Comparison of ENCODE assay signal across 8 mouse cellular contexts in the genomic region with DNA sequence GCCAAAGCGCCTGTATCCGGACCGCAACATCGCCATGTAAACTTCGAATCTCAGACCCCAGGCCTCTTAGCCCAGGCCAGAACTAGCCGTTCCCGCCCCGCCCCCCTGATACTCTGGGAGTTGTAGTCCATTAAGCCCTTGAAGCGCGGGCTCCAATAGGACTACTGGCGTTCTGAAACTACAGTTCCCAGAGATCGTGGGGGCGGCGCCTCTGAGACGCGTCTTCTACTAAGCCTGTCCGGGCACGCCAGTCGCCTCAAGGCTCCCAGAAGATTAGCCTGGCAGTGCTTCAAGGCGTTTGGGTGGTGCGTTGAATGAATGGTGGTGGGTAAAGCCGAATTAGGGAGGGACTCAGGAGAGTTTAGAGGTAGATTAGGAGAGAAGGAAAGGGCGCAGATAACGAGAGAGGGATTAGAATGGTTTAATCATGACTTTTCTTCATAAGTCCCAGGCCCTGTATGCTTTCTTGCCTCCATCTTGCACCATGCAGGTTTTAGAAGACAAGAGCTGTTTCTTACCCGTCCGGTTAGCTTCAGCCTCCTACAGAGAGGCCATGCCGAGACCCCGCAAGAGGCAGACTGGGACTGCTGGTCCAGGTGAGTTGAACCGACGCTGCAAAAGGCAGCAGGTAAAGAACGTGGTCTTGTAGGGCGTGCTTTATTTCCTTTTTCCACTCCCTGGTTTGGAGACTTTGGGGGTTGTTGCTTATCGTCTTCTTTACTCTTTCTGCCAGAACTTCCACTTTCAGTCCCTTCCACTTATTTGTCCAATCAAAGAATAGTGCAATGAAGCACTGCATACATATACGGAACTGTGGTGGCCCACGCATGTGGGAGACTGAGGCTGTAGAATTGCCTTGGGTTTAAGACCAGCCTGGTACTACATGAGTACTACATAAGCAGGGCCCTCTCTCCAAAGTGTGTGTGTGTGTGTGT. TPM values are rescaled to one million over a fixed set of nuclear protein-coding genes. Genes with fewer than 3 reads are reported as not detected.
A peak's percentile ranks its signal among the peaks of the same experiment; 100 is the strongest.
DNase-seq lines count a peak whose midpoint lies in the region; ATAC-seq lines count a peak whose summit lies in the region.

Gene Acad8, minus strand, starts transcription at position 106 of the 935 bp plus-strand sequence.
Gene Thyn1, plus strand, starts transcription at position 250 of the 935 bp plus-strand sequence.

- no peaks in the 10 kb centered on the region for H3K9me3 ChIP-seq in heart, embryonic 10.5 days
- H3K9me3 ChIP-seq in kidney, embryonic 15.5 days (replicated peaks): no peaks in the 10 kb centered on the region

- peak within 1 kb of the TSS; percentile 82 for H3K9ac ChIP-seq in kidney, embryonic 15.5 days

- peak within 1 kb of the TSS; percentile 80 for H3K4me3 ChIP-seq in heart, embryonic 10.5 days
- H3K4me3 ChIP-seq in kidney, embryonic 15.5 days (replicated peaks): peak within 1 kb of the TSS; percentile 83

- H3K4me1 ChIP-seq in heart, embryonic 10.5 days: peaks cover 12% of the 10 kb centered on the region
- peaks cover 29% of the 10 kb centered on the region for H3K4me1 ChIP-seq in kidney, embryonic 15.5 days

- peak; percentile 91 to 94 for DNase-seq in B cell, adult 2 months
- DNase-seq in brain, adult 2 months (ENCODE audit: low read depth, low spot score): peak; percentile 99
- DNase-seq in heart, embryonic 10.5 days (ENCODE audit: low spot score): peak; percentile 98
- DNase-seq in liver: peak; percentile 97
- DNase-seq in spleen, postnatal 4 days (ENCODE audit: low spot score in 2 of 2): peak; percentile 92 to 95

- peaks cover 26% of the 10 kb centered on the region for H3K36me3 ChIP-seq in heart, embryonic 10.5 days
- H3K36me3 ChIP-seq in kidney, embryonic 15.5 days: peaks cover 24% of the 10 kb centered on the region

- H3K27me3 ChIP-seq in heart, embryonic 10.5 days (ENCODE audit: insufficient read depth, poor library complexity, severe bottlenecking): no peaks in the 10 kb centered on the region
- no peaks in the 10 kb centered on the region for H3K27me3 ChIP-seq in kidney, embryonic 15.5 days

- 2% methylated on average over 35 of the region's 35 CpGs for WGBS in heart, embryonic 10.5 days
- under 1% methylated on average over 35 of the region's 35 CpGs for WGBS in kidney, embryonic 15.5 days

- peak; percentile 99 for ATAC-seq in erythroblast, adult 5-6 weeks (replicated peaks; ENCODE audit: low FRiP score, poor library complexity, severe bottlenecking)
- ATAC-seq in kidney, embryonic 15.5 days (replicated peaks; ENCODE audit: low FRiP score): peak; percentile 100
- peak; percentile 97 for ATAC-seq in monocyte, adult 5-6 weeks (replicated peaks; ENCODE audit: insufficient number of reproducible peaks, low FRiP score, low TSS enrichment, poor library complexity, severe bottlenecking)

- H3K4me2 ChIP-seq in kidney, embryonic 15.5 days: peak within 1 kb of the TSS; percentile 76

- peak within 1 kb of the TSS; percentile 93 for H3K27ac ChIP-seq in heart, embryonic 10.5 days
- peak within 1 kb of the TSS; percentile 80 for H3K27ac ChIP-seq in kidney, embryonic 15.5 days

RNA-seq across cellular contexts. Expression of gene Acad8, which starts in this region (rescaled TPM):
- 1.9 and 6.0 TPM in 2 replicates for total RNA-seq in erythroblast, adult 5-6 weeks (2015; ENCODE audit: low replicate concordance)
- total RNA-seq in erythroblast, adult 5-6 weeks (2017; ENCODE audit: low replicate concordance): 2.2 and 6.1 TPM in 2 replicates
- polyA plus RNA-seq in heart, embryonic 10.5 days (2016; fragmentation: Nextera tagmentation; extraction: Ambion mirVana): 40.5 and 42.2 TPM in 2 replicates
- 49.6 and 53.7 TPM in 2 replicates for polyA plus RNA-seq in kidney, embryonic 15.5 days (2015; fragmentation: Nextera tagmentation; extraction: Ambion mirVana)
- 14.9 to 24.0 TPM (median 22.7 TPM) in 3 replicates for total RNA-seq in monocyte, adult 5-6 weeks (2017)

RNA-seq across cellular contexts. Expression of gene Thyn1, which starts in this region (rescaled TPM):
- 16.1 and 17.5 TPM in 2 replicates for total RNA-seq in erythroblast, adult 5-6 weeks (2015; ENCODE audit: low replicate concordance)
- total RNA-seq in erythroblast, adult 5-6 weeks (2017; ENCODE audit: low replicate concordance): 10.8 and 16.3 TPM in 2 replicates
- polyA plus RNA-seq in heart, embryonic 10.5 days (2016; fragmentation: Nextera tagmentation; extraction: Ambion mirVana): 125 and 145 TPM in 2 replicates
- polyA plus RNA-seq in kidney, embryonic 15.5 days (2015; fragmentation: Nextera tagmentation; extraction: Ambion mirVana): 156 and 162 TPM in 2 replicates
- 7.9 to 23.6 TPM (median 17.4 TPM) in 3 replicates for total RNA-seq in monocyte, adult 5-6 weeks (2017)

Comparison
In these comparisons a context has a peak if more than half of its experiments do, and no peak if none do; other contexts are left out.
1. Peak in every context shown above with its lines: DNase-seq, ATAC-seq, H3K4me3 ChIP-seq and H3K27ac ChIP-seq.